Mouse (Mus musculus) small intestine, adult 2 months (tissue): ENCODE data around the gene Atg4c.

Experiments
- CTCF ChIP-seq: fragments of 200-500 bp; IDR thresholded peaks from 2 replicates; pipeline ENCODE4 v1.5.1; 2012; ENCODE audit warnings: low read depth, mild to moderate bottlenecking, control low read depth, inconsistent platforms, low read length, moderate library complexity, mixed read lengths; ENCODE audit not compliant: insufficient replicate concordance, insufficient read length; ENCODE audit errors: extremely low read depth
- POLR2A ChIP-seq: fragments of 200-500 bp; IDR thresholded peaks from 2 replicates; pipeline ENCODE4 v1.6.1; 2012; ENCODE audit warnings: low read depth, mild to moderate bottlenecking, control low read depth, inconsistent platforms, low read length, moderate library complexity

- no peak for TF ChIP-seq POLR2A
- no peak for TF ChIP-seq CTCF
These were observed 32.8 kb upstream of the Atg4c start for GRCm38 (mm10) chr4:99160899-99161298.
